Mouse (Mus musculus) frontal cortex, postnatal 36 days (tissue): ENCODE data around the gene Cwc27.

Source experiments
- DNase-seq, 2 experiments: peaks; one replicate each; pipeline ENCODE4 v3.0.0; 2022; ENCODE audit warnings: low spot score in 2 of 2

Cwc27 gene

DNA sequence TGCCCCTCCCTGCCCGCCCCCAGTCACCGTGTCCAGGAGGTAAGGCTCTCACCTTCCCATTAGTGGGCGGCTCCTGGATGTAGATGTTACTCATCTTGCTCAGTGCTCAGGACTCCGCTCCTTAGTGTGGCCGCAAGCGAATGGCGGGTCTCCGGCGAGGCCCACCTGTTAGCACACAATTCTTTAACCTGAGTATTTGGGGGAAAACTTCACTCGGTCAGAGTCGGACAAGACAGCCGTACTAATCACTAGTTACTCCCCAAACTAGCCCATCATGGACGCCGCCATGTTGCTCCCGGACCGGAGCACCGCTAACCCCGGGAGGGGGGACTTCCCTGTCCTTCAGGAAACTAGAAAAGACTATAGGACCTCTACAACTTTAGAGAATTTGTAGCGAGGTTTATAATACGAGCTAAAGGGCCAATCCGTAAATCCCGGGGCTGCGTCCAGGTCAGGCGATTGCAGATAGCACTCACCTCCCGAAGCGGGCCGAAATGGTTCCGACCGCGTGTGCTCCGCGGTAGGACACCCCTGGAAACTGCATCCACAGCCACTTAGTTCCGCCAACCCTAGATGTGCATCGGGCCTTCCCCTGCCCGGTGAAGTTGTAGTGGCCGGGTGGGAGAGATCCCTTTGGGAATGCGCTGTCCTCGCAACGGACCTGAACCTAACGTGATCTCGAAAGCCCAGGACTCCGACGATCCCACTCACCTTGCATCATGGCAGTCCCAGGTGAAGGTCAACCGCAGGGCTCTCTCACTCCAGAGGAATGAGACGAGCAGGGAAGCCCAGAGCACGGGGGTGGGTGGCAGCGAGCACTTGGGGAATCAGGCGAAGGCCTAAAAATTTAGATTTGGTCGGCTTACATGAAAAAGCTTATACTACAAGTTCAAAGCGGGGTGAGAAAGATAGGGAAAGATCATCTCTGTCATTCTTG, at the start of gene Cwc27:
Cwc27 (minus strand) TSS at position 508 of the 937 bp plus-strand sequence.
- DNase-seq, result peak; percentile 85 to 89

DNA sequence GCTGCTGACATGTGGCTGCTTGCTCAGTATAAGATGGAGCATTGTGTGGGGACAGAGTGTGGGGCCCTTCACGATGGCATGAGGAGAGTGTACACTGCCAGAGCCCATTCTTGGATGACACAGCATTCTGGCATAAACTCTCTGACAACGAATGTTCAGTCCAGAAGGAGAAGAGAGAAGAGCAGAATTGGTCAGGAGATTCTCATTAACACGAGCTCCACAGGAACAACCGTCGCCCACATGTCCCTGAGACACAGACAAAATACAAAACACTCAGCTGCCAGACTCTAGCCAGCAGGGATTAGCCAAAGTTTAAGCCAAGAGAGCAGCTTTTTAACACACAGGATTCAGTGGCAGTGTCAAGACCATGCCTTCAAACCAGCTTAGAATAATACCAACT, 49.8 kb upstream of the Cwc27 start:
- DNase-seq, result no peak

DNA sequence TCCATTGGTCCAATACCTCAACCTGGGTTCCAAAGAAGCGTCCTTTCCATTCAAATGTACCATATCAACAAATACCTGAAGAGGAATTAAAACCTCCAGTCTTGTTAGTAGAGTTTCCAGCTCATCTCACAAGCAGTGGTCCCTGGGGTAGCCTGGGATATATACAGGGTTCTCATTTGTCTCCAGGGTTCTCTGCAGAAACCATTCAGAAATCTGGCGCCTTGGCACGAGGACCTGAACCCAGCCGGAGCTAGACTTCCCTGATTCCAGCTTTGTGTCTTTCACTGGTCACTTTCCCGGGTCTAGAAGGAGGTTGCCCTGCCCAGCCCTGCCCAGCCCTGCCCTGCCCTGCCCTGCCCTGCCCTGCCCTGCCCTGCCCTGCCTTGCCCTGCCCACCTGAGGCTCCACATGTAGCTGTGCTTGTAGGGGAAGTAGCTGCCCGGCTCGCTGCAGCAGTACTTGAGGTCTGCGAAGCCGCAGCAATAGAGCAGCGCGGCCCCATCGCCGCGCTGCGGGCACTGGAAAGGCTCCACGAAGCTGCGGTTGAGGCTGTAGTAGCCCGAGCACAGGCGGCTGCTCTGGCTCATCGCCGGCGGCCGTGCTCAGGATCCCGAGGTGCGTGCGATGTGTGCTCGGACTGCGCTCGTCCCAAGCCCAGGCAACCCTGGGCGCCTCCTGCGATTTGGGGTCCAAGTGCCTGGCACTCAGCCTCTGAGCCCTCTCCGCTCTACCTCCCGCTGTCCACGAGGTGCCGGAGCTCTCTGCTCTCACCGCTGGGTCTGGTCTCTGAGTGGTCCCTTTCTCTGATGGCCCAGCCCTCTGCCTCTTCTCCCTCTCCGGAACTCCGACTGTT, 46.4 kb upstream of the Cwc27 start, which contains the start of gene Shisal2b:
Shisal2b (minus strand) TSS at position 767 of the 853 bp plus-strand sequence.
- DNase-seq, result peak in 1 of 2 experiments; percentile 5

DNA sequence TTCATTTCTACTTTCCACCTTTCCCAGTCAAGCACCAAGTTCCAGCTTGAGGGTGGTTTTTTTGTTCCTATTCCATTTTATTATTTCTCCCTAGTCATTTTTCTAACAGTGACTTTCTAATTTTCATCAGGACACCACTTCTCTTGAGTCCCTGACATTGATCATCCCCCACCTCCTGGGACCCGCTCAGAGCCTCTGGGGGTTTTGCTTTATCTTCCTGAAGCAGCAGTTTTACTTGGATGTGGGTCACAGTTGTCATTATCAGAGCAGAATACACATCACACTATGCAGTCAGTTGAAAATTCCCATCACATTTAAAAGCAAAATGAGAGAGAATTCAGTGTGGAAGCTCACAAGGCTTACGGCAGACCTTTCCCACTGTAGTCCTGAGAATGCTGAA, 36.7 kb upstream of the Cwc27 start:
- DNase-seq, result no peak

DNA sequence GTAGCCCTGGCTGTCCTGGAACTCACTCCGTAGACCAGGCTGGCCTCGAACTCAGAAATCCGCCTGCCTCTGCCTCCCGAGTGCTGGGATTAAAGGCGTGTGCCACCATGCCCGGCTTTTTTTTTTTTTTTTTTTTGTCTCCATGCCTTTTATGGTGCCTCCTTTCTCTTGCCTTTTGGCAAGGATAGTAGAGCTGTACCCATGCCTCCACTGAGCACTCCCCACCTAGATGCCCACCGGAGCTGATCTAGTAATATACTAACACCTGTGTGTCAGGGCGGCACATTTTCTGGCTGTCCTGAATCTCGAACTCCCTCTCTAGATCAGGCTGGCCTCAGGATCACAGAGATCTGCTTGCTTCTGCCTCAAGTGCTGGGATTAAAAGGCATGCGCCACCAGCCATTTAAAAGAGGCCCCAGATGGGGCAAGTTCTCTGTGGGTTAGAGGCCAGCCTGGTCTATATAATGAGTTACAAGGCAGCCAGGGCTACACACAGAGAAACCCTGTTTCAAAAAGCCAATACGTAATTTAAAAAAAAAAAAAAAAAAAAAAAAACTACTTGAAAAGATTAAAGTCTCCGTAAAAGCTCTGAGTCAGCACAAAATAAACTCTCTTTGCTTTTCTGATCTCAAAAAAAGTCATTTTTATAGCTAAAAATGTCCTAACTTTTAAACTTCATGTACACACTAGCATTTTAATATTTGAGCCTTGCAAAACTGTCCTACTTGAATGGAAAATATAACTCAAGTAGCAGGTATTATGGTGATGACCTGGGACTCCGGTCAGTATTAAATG, 26.6 kb upstream of the Cwc27 start:
- DNase-seq, result no peak

DNA sequence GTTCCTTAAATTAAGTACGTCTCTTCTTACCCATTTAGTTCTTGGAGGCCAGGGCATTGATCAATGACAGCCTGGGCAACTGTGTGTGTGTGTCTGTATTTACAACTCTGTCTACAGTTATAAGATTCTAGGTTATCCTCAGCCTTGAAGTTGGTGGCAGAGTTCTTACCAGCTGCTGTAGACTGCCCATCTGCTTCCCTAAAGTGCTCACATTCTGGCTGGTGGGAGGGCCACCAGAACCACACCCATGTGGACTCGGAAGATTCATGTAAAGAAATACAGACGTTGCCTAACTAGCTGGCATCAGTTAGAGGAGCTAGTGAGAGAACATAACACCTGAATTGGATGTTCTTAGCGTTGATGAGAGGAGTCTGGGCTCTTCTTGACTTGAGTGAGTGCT, 25.0 kb upstream of the Cwc27 start:
- no peak for DNase-seq

DNA sequence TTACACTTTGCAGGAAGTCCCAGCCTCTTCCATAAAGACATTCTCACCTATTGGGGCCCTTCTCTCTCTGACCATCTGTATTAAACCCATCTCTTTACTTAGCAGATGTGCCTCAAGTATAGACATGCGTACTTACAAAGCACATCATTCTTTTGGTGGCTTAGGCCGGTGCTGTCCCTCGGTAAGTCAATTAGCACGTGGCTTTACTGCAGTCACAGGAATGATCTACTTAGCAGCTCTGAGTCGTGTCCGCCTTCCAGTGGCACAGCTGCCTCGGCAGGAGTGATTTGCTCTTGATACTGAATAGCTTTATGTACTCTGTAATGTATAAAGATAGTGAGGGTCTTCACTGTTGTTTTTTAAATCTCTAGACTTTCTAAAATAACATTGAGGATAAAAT, 20.7 kb upstream of the Cwc27 start:
- no peak for DNase-seq

DNA sequence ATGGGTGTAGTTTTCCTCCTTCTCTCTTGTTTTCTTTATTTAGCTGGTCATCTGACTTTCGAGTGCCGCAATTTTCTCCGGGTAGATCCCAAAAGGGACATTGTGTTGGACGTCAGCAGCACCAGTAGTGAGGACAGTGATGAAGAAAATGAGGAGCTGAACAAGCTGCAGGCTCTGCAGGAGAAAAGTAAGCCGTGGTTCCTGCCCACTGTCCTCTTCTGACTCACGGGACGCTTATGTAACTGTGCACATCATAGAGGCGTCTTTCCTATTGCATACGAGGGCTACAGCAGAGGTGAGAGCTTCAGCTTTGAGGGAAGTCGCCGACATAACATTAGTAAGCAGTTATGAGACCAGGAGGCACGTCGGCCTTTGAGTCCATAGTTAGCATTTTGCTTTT, 15.9 kb upstream of the Cwc27 start:
- no peak for DNase-seq

DNA sequence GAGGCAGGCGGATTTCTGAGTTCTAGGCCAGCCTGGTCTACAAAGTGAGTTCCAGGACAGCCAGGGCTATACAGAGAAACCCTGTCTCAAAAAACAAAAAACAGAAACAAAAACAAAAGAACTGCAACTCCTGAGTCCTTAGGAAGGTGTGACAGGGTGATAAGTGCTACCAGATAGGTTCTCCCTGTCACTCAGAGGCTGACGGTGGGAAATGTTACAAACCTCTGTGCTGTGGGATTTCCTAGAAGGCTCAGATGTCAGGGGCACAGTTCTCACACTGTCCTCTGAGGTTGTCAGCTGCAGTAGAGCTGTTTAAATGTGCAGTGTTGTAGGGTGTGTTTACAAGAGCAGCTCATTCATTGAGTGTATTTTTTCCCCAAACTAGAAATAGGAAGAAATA, 8.5 kb upstream of the Cwc27 start:
- DNase-seq, result no peak

DNA sequence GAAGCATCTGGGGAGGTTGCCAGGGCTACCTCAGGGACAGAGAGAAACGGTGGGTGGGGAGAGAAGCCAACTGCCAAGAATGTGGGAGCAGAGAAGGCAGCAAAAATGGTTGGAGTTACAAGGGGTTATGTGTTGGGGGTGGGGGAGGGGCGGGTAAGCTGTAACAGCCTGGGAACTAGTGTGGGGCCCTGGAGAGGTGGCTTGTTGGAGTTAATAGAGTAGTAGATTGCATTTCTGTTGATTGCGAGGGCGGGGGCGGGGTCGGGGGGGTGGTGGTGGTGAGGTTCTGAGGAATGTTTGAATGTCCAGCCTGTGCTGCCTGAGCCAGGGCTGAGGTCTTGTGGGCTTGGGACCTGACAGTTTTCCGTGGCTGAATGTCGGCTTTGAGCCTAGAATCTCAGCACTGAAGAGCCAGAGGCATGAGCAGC, 5.5 kb upstream of the Cwc27 start:
- no peak for DNase-seq

DNA sequence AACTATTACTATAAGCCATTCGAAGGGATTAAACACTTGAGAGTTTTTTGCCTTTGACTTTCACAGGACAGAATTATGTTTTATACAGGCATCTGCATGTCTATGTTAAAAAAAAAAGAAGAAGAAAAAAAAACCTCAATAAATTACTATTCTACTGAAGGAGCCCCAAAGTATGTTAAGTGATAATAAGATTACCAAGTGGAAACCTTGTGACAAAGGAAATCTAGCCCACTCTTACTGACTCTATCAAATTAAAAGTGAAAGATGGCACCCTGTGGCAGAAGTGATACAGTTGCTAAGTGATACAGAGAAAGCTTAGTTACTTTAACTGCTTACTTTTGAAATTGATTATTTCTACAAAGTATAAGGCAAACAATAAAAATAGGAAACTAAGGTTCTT, 5.0 kb upstream of the Cwc27 start:
- no peak for DNase-seq

DNA sequence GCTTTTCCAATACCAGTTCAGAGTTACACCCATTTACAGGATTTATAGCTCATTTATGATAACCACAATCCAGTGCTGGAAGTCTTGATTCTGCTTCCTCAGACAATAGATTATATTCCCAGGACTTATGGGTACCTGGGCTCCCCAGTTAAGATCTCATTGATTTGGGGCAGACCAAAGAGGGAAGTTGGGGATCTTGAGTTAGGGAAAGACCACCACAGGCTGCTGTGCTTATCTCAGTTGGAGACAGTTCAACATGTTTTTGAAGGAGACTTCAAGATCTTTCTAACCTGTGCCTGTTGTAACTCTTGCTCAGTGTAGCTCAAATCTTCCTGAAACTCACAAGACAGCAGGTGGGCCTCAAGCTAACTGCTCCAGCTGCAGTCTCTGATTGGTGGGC, 4.2 kb upstream of the Cwc27 start:
- DNase-seq, result no peak

DNA sequence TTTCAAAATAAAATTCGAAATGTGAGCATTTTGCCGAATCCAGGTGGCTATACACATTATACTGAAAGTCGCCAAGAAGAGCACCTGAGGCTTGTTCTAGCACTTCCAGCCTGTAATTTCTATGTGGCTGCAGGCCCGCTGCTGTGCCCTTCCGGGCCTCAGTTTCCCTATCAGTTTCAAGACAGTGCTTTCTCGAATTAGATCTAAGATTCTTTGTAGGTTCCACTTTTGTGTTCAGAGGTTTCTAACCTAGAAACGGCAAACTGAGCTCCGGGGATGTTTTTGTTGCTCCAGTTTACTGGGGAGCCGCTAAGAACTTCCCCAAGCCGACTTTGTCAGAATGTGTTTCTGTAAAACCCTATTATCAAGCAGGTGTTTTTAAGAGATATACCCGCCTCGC, 754 bp upstream of the Cwc27 start:
- no peak for DNase-seq

DNA sequence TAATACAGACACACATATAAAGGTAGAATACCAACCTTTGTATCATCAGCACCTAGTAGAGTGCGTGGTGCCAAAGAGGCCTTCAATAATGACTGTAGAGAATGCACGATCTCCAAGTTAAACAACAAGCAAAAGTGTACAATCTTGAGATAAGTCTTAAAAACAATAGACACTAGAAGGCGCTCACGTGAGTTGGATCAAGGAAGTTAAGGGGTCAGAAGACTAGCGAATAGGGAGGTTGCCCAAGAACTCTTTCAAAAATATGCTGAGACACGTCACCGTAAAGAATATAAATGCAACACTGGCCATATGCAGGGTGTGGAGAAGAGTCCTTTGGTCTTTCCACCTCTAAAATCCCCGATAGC, 690 bp downstream of the Cwc27 start:
- DNase-seq, result no peak

DNA sequence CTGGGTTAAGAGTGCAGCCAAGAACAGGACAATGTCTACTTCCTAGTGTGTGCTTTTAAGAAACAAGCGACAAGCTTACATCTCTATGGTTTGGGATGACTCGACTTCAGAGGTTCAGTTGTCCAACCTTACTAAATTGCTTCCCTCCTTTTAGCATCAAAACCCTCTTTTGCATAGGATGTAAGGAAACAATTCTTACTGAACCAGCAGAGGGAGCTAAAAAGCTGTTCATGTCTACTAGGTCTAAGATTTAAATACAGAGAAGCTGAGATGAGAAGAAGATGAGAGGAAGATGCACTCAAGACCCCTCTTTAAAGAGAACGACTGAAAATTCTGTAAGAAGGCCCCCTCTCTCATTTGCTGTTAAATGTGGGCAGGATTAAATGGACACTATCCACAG, 11.3 kb downstream of the Cwc27 start:
- DNase-seq, result peak in 1 of 2 experiments; percentile 17

DNA sequence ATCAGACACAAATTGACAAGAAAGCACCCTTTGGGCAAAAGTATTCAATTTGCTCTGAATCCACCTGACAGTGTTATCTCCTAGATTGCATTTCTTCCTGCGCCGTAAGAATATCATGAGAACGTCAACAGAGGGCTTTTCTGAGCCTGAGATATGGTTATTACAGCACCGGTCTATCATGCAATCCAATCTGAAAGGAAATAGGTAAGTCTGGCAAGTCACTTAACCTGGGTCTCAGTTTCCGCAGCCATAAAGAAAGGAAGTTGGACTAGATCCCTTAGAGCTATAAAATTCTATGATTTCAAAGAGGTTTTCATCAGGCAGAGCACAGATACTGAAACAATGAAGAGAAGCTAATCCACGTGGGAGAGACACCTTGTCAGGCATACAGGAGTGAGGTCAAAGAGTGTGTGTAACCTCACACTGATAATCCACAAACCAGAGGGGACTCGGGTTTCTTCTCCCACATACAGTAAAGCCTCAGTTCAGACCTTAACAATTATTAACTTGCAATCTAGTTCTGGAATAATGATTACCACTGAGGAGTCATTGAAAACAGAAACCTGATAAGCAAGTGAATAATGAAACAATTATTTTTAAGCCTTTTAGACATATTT, 17.3 kb downstream of the Cwc27 start:
- DNase-seq, result no peak

DNA sequence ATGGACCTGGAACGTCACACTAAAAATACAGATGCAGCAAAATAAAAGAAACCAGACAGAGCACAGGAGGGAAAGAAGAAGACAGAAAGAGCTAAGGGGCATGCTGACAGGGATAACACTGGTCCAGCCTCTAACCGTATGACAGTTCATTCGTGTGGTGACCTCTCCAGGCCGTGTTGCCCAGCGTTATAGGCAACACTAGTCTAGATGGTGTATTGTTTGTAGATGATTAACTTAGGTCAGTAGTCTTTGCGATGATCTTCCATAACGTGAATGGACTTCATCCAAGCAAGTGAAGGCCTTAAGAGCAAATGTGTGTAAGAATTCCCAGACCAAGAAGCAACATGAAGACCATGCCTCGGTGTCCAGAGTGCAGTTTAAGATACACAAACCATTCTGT, 17.9 kb downstream of the Cwc27 start:
- DNase-seq, result no peak

DNA sequence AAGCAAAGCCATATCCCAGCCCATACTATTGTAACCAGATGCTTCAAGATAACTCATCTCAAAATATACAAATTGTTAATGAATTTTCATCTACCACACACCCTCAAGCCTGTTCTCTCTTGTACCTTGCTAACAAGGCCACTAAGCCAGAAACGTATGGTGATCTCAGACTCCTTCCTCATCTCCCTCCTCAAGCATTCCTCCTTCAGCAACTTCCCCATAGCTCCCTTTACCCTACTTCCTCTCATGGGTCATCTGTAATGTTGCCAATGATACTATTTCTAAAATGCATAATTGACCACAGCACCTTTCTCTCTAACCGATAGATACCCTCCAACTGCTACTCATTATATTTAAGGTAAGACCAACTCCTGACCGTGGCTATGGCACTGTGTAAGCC, 22.5 kb downstream of the Cwc27 start:
- no peak for DNase-seq

DNA sequence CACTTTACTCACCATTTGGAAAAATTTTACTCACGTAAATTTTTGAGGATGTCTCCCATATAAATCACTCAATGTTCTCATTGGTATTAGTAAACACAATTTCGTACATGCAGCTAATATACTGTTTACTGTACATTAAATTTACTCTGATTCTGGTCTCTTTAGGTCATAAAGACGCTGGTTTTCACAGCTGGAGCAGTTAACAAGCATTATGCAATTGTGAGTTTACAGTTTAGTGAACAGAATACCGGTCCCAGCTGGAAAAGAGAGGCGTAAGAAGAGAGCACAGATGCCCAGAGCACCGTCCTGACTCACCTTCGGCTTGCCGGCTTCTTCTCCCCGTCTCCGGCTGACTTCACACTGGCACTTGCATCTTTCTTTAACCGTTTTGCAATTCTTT, 24.8 kb downstream of the Cwc27 start, which contains the start of gene Srek1ip1:
Srek1ip1 (plus strand) TSS at position 301 of the 400 bp plus-strand sequence.
- no peak for DNase-seq

DNA sequence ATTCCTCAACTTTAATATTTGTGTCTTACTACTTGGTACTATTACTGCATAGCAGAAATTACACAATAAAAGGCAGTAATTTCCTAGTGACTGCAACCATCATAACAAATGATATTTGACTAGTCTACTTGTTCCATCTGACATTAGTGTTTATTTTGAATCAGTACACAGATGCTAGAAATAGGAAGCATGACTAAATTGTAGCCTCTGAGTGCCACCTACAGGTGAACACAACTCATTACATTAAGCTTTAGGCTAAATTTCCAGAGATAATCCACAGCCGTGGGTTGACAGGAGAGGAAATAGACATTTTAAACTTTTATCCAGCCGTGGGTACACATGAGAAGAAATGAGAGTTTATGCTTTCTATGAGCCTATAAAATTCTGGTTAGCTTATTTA, 27.3 kb downstream of the Cwc27 start:
- DNase-seq, result peak in 1 of 2 experiments; percentile 37

DNA sequence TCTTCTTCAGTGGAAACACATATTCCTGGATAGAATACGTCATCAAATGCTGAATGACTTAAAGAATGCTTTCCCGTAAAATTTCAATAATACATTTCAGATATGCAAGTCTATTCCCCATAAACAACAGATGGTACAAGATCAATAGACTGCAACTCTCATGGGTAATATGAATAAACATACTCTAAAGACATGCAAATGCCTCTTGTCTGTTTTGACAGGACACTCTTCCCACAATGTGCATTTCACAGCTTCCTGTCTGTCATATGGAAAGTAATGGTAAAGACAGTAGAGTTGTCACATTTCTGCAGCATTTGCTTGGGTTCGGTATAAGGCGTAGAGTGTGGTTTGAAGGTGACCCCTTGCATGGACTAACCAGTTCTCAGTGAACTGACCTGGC, 29.7 kb downstream of the Cwc27 start:
- DNase-seq, result no peak
